Mouse (Mus musculus) lung, postnatal 4 days (tissue): ENCODE measurements at regions not wholly inside any gene's neighbourhood (a gene's known extent, or its start where the extent isn't known, plus 50 kb on each side); places are given as distances from the start of the nearest gene placed in this dataset.

ENCODE experiments used
- DNase-seq, 2 experiments: peaks; one replicate each; pipeline ENCODE4 v3.0.0; 2021

- no peak for DNase-seq
These were observed 299.5 kb downstream of the Tmem182 start for GRCm38 (mm10) chr1:41104869-41105268.

- no peak for DNase-seq
These were observed 316.3 kb downstream of the Tmem182 start for GRCm38 (mm10) chr1:41121636-41122175.

- DNase-seq = no peak
These were observed 326.0 kb downstream of the Tmem182 start for GRCm38 (mm10) chr1:41131410-41131809.

- DNase-seq = no peak
These were observed 327.7 kb downstream of the Tmem182 start for GRCm38 (mm10) chr1:41133143-41133542.

- DNase-seq = no peak
These were observed 328.5 kb downstream of the Tmem182 start for GRCm38 (mm10) chr1:41133946-41134345.

GRCm38 (mm10) chr1:41139725-41140124 lies 334.3 kb downstream of the Tmem182 start:
- no peak for DNase-seq

GRCm38 (mm10) chr1:41140542-41140941 lies 335.1 kb downstream of the Tmem182 start:
- no peak for DNase-seq

- no peak for DNase-seq
These were observed 336.6 kb downstream of the Tmem182 start for GRCm38 (mm10) chr1:41141992-41142391.

- DNase-seq = no peak
These were observed 347.1 kb downstream of the Tmem182 start for GRCm38 (mm10) chr1:41152516-41152915.

- DNase-seq = no peak
These were observed 348.0 kb downstream of the Tmem182 start for GRCm38 (mm10) chr1:41153174-41153999.

- DNase-seq = no peak
These were observed 348.8 kb downstream of the Tmem182 start for GRCm38 (mm10) chr1:41154198-41154597.

- no peak for DNase-seq
These were observed 351.5 kb downstream of the Tmem182 start for GRCm38 (mm10) chr1:41156946-41157345.

- DNase-seq = peak; percentile 9 to 23
These were observed 352.5 kb downstream of the Tmem182 start for GRCm38 (mm10) chr1:41157651-41158513.

- DNase-seq = no peak
These were observed 360.7 kb downstream of the Tmem182 start for GRCm38 (mm10) chr1:41165878-41166786.

- no peak for DNase-seq
These were observed 361.5 kb downstream of the Tmem182 start for GRCm38 (mm10) chr1:41166787-41167420.

GRCm38 (mm10) chr1:41186991-41187390 lies 381.6 kb downstream of the Tmem182 start:
- no peak for DNase-seq

- DNase-seq = no peak
These were observed 407.5 kb downstream of the Tmem182 start for GRCm38 (mm10) chr1:41212876-41213275.

- DNase-seq = no peak
These were observed 420.4 kb downstream of the Tmem182 start for GRCm38 (mm10) chr1:41225851-41226250.

- DNase-seq = no peak
These were observed 429.9 kb downstream of the Tmem182 start for GRCm38 (mm10) chr1:41235335-41235734.

- DNase-seq = no peak
These were observed 437.6 kb downstream of the Tmem182 start for GRCm38 (mm10) chr1:41243000-41243399.

GRCm38 (mm10) chr1:41244627-41245026 lies 439.2 kb downstream of the Tmem182 start:
- DNase-seq = no peak

GRCm38 (mm10) chr1:41264214-41264613 lies 458.8 kb downstream of the Tmem182 start:
- no peak for DNase-seq
